In the genomic region with DNA sequence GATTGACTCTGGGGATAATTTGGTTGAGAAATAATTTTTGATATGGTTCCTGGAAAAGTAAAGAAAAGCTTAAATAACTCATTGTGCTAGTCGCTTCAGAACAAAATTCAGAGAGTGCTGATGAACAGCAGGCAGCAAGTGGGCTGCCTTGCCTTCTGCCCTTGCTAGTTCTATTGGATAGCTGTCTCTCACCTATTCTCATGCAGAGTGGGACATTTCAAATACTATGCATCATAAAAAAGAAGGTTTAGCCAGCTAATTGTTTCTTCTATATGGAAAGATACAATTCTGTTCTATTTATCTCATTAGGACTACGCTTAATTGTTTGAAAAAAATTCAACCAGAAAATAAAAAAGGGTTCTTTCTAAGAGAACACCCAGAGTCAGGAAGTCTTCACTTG, we compare ENCODE assay signal across 33 mouse cellular contexts.
"Had no signal": no experiment of that assay in that cellular context is flagged by ENCODE, and none has a peak within 500 bp of the region (broad histone marks: within the 10 kb centered on the region; RNA-seq: fewer than 3 reads in every experiment).

No protein-coding gene starts in this region.

- ATAC-seq: hindbrain, embryonic 16.5 days; hindbrain, postnatal 0 days; inflammation-experienced regulatory T-cells, adult 6 months; intestine, embryonic 15.5 days; intestine, embryonic 16.5 days; intestine, postnatal 0 days had no signal

- H3K36me3 ChIP-seq: heart, embryonic 12.5 days; heart, embryonic 13.5 days; heart, embryonic 15.5 days; hindbrain, embryonic 10.5 days; hindbrain, embryonic 12.5 days; hindbrain, embryonic 13.5 days; hindbrain, embryonic 15.5 days; intestine, embryonic 15.5 days; kidney, embryonic 15.5 days had no signal

- H3K4me1 ChIP-seq: heart, embryonic 12.5 days; heart, embryonic 13.5 days; heart, embryonic 15.5 days; hindbrain, embryonic 10.5 days; hindbrain, embryonic 12.5 days; hindbrain, embryonic 13.5 days; hindbrain, embryonic 15.5 days; intestine, embryonic 15.5 days; kidney, embryonic 15.5 days had no signal

- H3K9ac ChIP-seq: heart, embryonic 12.5 days; heart, embryonic 13.5 days; heart, embryonic 15.5 days; hindbrain, embryonic 12.5 days; hindbrain, embryonic 13.5 days; hindbrain, embryonic 14.5 days; hindbrain, embryonic 15.5 days; intestine, embryonic 15.5 days; kidney, embryonic 15.5 days had no signal

- H3K9me3 ChIP-seq: heart, embryonic 12.5 days; heart, embryonic 13.5 days; heart, embryonic 15.5 days; hindbrain, embryonic 10.5 days; hindbrain, embryonic 12.5 days; hindbrain, embryonic 13.5 days; hindbrain, embryonic 15.5 days; intestine, embryonic 15.5 days; kidney, embryonic 15.5 days had no signal

- H3K27ac ChIP-seq: heart, embryonic 13.5 days; heart, embryonic 15.5 days; hindbrain, embryonic 10.5 days; hindbrain, embryonic 12.5 days; hindbrain, embryonic 13.5 days; hindbrain, embryonic 14.5 days; hindbrain, embryonic 15.5 days; hindbrain, postnatal 0 days; intestine, embryonic 15.5 days; kidney, embryonic 15.5 days; kidney, postnatal 0 days; layer of hippocampus, adult 2 months; left cerebral cortex, adult 2 months had no signal

- DNase-seq: heart, postnatal 10 days; heart, postnatal 14 days; heart, postnatal 36 days; heart, postnatal 4 days; kidney, adult 11 months; kidney, adult 18-20 months; kidney, adult 2 months; kidney, adult 9 months; kidney, postnatal 10 days; kidney, postnatal 14 days; kidney, postnatal 25 days; kidney, postnatal 36 days; kidney, postnatal 4 days; layer of hippocampus, adult 9-11 months; layer of hippocampus, postnatal 36 days had no signal

- H3K4me3 ChIP-seq: heart, embryonic 12.5 days; heart, embryonic 13.5 days; heart, embryonic 15.5 days; hindbrain, embryonic 10.5 days; hindbrain, embryonic 12.5 days; hindbrain, embryonic 13.5 days; hindbrain, embryonic 15.5 days; intestine, embryonic 15.5 days; kidney, embryonic 15.5 days; layer of hippocampus, adult 2 months; left cerebral cortex, adult 2 months had no signal
